In the genomic region with DNA sequence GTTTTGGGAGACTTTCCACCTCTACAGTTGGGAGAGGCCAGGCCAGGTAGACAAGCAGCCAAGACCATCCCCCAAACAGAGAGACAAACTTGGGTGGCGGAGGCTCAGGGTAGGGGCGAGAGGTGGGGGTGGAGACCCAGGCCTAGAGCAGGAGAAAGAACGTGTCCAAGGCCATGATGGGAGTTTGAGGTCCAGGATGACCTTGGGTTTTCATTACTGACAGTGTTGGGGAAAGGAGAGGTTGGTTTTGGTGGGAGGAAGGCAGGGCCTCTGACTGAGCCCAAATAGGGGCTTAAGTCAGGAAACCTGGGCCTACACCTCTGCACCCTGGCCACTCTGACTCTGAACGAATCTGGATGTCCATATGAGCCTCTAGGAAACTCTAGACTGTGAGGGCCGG, we compare ENCODE assay signal across 12 mouse cellular contexts. TPM values are rescaled to one million over a fixed set of nuclear protein-coding genes. Genes with fewer than 3 reads are reported as not detected.
DNase-seq lines count a peak whose midpoint lies in the region; ATAC-seq and TF ChIP-seq lines count a peak whose summit lies in the region.
"Had no signal": no experiment of that assay in that cellular context is flagged by ENCODE, and none has a peak within 500 bp of the region (broad histone marks: within the 10 kb centered on the region; RNA-seq: fewer than 3 reads in every experiment).

No protein-coding gene starts in this region.

- peak overlapping the region; percentile 51 for H3K4me3 ChIP-seq in kidney, embryonic 14.5 days (ENCODE audit: low read length)
- H3K4me3 ChIP-seq in embryonic facial prominence, embryonic 15.5 days (replicated peaks) = peak overlapping the region; percentile 61
- H3K4me3 ChIP-seq in intestine, embryonic 16.5 days (ENCODE audit: low read length) = peak overlapping the region; percentile 76
- no peak overlapping the region for H3K4me3 ChIP-seq in midbrain, postnatal 0 days (ENCODE audit: low read depth, low read length)

- peaks cover 17% of the 10 kb centered on the region for H3K27me3 ChIP-seq in kidney, embryonic 14.5 days (ENCODE audit: control insufficient read depth, insufficient read depth, low read length)
- H3K27me3 ChIP-seq in embryonic facial prominence, embryonic 15.5 days = no peaks in the 10 kb centered on the region
- no peaks in the 10 kb centered on the region for H3K27me3 ChIP-seq in intestine, embryonic 16.5 days (replicated peaks; ENCODE audit: control insufficient read depth, insufficient read depth, low read length)
- peaks cover 25% of the 10 kb centered on the region for H3K27me3 ChIP-seq in midbrain, postnatal 0 days (ENCODE audit: insufficient read depth, low read length)

- H3K9ac ChIP-seq in kidney, embryonic 14.5 days (ENCODE audit: low read depth, low read length) = peak overlapping the region; percentile 48; the same call in 1 of the 2 replicates
- H3K9ac ChIP-seq in embryonic facial prominence, embryonic 15.5 days = peak overlapping the region; percentile 40
- H3K9ac ChIP-seq in intestine, embryonic 16.5 days (ENCODE audit: low read depth, low read length) = peak overlapping the region; percentile 82
- no peak overlapping the region for H3K9ac ChIP-seq in midbrain, postnatal 0 days (replicated peaks; ENCODE audit: low read length, poor library complexity, severe bottlenecking)

- peaks cover 22% of the 10 kb centered on the region; the same call in 1 of the 2 replicates for H3K4me1 ChIP-seq in kidney, embryonic 14.5 days (ENCODE audit: control insufficient read depth, insufficient read depth, low read length)
- peaks cover 48% of the 10 kb centered on the region for H3K4me1 ChIP-seq in embryonic facial prominence, embryonic 15.5 days
- peaks cover 30% of the 10 kb centered on the region for H3K4me1 ChIP-seq in intestine, embryonic 16.5 days (ENCODE audit: control insufficient read depth, insufficient read depth, low read length)
- H3K4me1 ChIP-seq in midbrain, postnatal 0 days (ENCODE audit: insufficient read depth, low read length) = peaks cover 6% of the 10 kb centered on the region; the same call in 1 of the 2 replicates

- H3K27ac ChIP-seq in kidney, embryonic 14.5 days (ENCODE audit: low read depth, low read length) = peak overlapping the region; percentile 19; the same call in 1 of the 2 replicates
- H3K27ac ChIP-seq in embryonic facial prominence, embryonic 15.5 days (replicated peaks) = peak overlapping the region; percentile 83
- peak overlapping the region; percentile 86 for H3K27ac ChIP-seq in intestine, embryonic 16.5 days (ENCODE audit: low read length)
- no peak overlapping the region for H3K27ac ChIP-seq in midbrain, postnatal 0 days (ENCODE audit: low read depth, low read length)
- H3K27ac ChIP-seq: macrophage had no signal

- WGBS in kidney, embryonic 14.5 days = 36% methylated on average over 5 of the region's 5 CpGs
- 22% methylated on average over 5 of the region's 5 CpGs for WGBS in embryonic facial prominence, embryonic 15.5 days
- WGBS in intestine, embryonic 16.5 days = 40% methylated on average over 5 of the region's 5 CpGs
- 50% methylated on average over 5 of the region's 5 CpGs for WGBS in midbrain, postnatal 0 days

- no peak for DNase-seq in kidney, adult 18-20 months
- DNase-seq in midbrain, postnatal 0 days (ENCODE audit: low spot score) = no peak
- DNase-seq in adrenal gland, adult (ENCODE audit: inconsistent age in 2 of 2, low spot score in 1 of 2) = no peak
- DNase-seq in urinary bladder, postnatal 25 days (ENCODE audit: low spot score) = no peak
- DNase-seq: adrenal gland, adult 8-10 months; cerebellum, adult 9-11 months; gastrocnemius, postnatal 10 days had no signal

- peaks cover 4% of the 10 kb centered on the region; the same call in 1 of the 2 replicates for H3K9me3 ChIP-seq in kidney, embryonic 14.5 days (ENCODE audit: control insufficient read depth, low read length)
- H3K9me3 ChIP-seq in embryonic facial prominence, embryonic 15.5 days (replicated peaks) = no peaks in the 10 kb centered on the region
- no peaks in the 10 kb centered on the region; the same call in 1 of the 2 replicates for H3K9me3 ChIP-seq in intestine, embryonic 16.5 days (ENCODE audit: control insufficient read depth, low read length)
- H3K9me3 ChIP-seq in midbrain, postnatal 0 days (ENCODE audit: low read length) = no peaks in the 10 kb centered on the region

- no peak for TF ChIP-seq CTCF in midbrain, postnatal 0 days (IDR thresholded peaks at IDR 0.05)

- ATAC-seq in kidney, embryonic 14.5 days (ENCODE audit: low FRiP score, low TSS enrichment) = no peak
- no peak for ATAC-seq in embryonic facial prominence, embryonic 15.5 days (ENCODE audit: insufficient number of reproducible peaks, low FRiP score, low TSS enrichment, low read depth)
- ATAC-seq in intestine, embryonic 16.5 days = 0 out of 2 replicates have a peak, but pooled peaks have one; percentile 1
- ATAC-seq in midbrain, postnatal 0 days (ENCODE audit: low FRiP score) = no peak
- ATAC-seq in frontal cortex, adult (ENCODE audit: low TSS enrichment) = no peak

- H3K4me2 ChIP-seq in kidney, embryonic 14.5 days (replicated peaks; ENCODE audit: low read depth, low read length) = peak overlapping the region; percentile 53
- H3K4me2 ChIP-seq in embryonic facial prominence, embryonic 15.5 days (replicated peaks) = peak overlapping the region; percentile 58
- peak overlapping the region; percentile 89 for H3K4me2 ChIP-seq in intestine, embryonic 16.5 days (ENCODE audit: low read depth, low read length)
- H3K4me2 ChIP-seq in midbrain, postnatal 0 days (ENCODE audit: low read depth, low read length, poor library complexity, severe bottlenecking) = peak overlapping the region; percentile 89; the same call in 1 of the 2 replicates

- peaks cover 5% of the 10 kb centered on the region; the same call in 1 of the 2 replicates for H3K36me3 ChIP-seq in kidney, embryonic 14.5 days (ENCODE audit: control insufficient read depth, insufficient read depth, low read length)
- H3K36me3 ChIP-seq in embryonic facial prominence, embryonic 15.5 days = peaks cover 18% of the 10 kb centered on the region
- H3K36me3 ChIP-seq in intestine, embryonic 16.5 days (ENCODE audit: control insufficient read depth, insufficient read depth, low read length) = peaks cover 4% of the 10 kb centered on the region; the same call in 1 of the 2 replicates
- H3K36me3 ChIP-seq in midbrain, postnatal 0 days (ENCODE audit: insufficient read depth, low read length) = no peaks in the 10 kb centered on the region

RNA-seq across cellular contexts. Expression of gene Mdfi, which starts 2.7 kb away (rescaled TPM):
- polyA plus RNA-seq in kidney, embryonic 14.5 days (2014; fragmentation: Nextera tagmentation; extraction: Ambion mirVana) = 15.7 and 26.1 TPM in 2 replicates
- 21.2 and 25.3 TPM in 2 replicates for polyA plus RNA-seq in embryonic facial prominence, embryonic 15.5 days (2015; fragmentation: Nextera tagmentation; extraction: Ambion mirVana)
- 6.5 and 8.8 TPM in 2 replicates for polyA plus RNA-seq in intestine, embryonic 16.5 days (2015; fragmentation: Nextera tagmentation; extraction: Ambion mirVana)
- total RNA-seq in midbrain, postnatal 0 days (2014; rRNA removed) = 19.2 and 21.4 TPM in 2 replicates
- polyA plus RNA-seq in midbrain, postnatal 0 days (2015; fragmentation: Nextera tagmentation; extraction: Ambion mirVana) = 1.3 and 1.6 TPM in 2 replicates
- polyA plus RNA-seq: macrophage had no signal
